Mouse (Mus musculus): ENCODE results near the gene Lrrc27. TPM values are rescaled to one million over a fixed set of nuclear protein-coding genes. Genes with fewer than 3 reads are reported as not detected.

Gene Lrrc27
- total and polyA plus RNA-seq, 3 experiments = 0.21 TPM; not detected in 2

DNA sequence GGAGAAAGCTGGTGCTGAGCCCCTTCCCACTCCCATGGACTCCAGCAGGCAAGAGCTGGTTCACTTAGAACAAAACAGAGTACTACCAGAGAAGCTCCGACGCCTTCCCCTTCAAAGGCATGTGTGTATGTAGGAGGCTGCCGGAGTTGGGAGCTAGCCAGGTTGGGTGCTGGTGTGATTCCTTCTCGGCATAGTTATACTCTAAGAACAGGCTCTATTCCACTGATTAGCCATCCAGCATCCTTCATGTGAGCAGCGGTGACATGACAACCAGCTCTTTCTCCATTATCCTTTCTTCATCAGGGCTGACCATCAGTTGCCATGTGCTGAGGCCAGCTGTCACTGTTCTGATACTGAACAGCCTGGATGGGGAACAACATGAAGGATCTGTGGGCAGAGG is 59.1 kb downstream of the Lrrc27 start (continued):
- no peak for TF ChIP-seq HCFC1 (IDR thresholded peaks at IDR 0.05; ENCODE audit: low read depth, low read length)

DNA sequence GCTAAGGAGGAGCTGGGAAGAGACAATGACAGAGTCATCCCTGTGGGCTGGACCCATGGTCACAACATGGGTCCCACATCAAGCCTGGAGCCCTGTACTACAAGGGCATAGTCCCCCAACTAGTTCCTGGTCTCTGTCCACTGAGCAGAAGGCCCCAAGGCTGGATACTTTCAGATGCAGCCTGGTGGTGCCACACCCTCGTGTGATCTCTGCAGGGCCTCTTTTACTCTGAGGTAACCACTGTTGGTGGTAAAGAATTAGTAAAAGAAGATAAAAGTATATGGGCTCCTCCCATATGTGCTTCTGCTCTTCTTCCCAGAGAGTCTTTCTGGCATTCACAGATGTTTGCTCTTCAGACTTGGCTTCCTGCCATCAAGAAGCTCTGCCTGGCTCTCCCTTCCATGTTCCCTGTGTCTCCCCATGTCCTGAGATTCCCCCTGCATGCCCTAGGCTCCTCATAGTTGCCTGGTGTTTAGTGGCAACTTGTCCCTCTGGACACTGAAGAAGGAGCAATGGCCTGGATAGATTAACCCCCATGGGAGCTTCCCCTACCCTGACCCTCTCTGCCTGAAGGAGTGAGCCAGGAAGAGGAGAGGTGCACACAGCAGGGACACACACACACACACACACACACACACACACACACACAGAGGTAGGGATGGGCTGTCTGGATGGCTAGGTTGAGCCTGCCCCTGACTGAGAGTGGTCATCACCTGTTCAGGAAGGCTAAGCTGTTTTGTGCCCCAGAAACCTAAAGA is 60.0 kb downstream of the Lrrc27 start:
- no peaks in the 10 kb centered on the region for H3K4me1 ChIP-seq (ENCODE audit: control insufficient read depth in 1 of 2, insufficient read depth in 2 of 2)
- TF ChIP-seq ZNF384 (IDR thresholded peaks at IDR 0.05; ENCODE audit: low read depth, low read length) = no peak
- TF ChIP-seq MAZ (IDR thresholded peaks at IDR 0.05; ENCODE audit: low read depth, low read length) = no peak
- no peak for TF ChIP-seq PAX5 (IDR thresholded peaks at IDR 0.05; ENCODE audit: low read length)
- TF ChIP-seq NRF1 (IDR thresholded peaks at IDR 0.05; ENCODE audit: low read depth, low read length) = no peak
- TF ChIP-seq TCF12 (IDR thresholded peaks at IDR 0.05; ENCODE audit: low read depth, low read length) = no peak
- no peak for TF ChIP-seq MEF2A (IDR thresholded peaks at IDR 0.05; ENCODE audit: borderline replicate concordance, low read depth, low read length)
- TF ChIP-seq JUN (IDR thresholded peaks at IDR 0.05; ENCODE audit: insufficient read depth, low read depth, low read length) = no peak
- no peak for TF ChIP-seq SIN3A (IDR thresholded peaks at IDR 0.05; ENCODE audit: low read length)
- no peak for TF ChIP-seq POLR2A (IDR thresholded peaks at IDR 0.05; ENCODE audit: low read depth, low read length)
- no peak for TF ChIP-seq NELFE (IDR thresholded peaks at IDR 0.05; ENCODE audit: low read depth, low read length)
- no peak for TF ChIP-seq KAT2A (IDR thresholded peaks at IDR 0.05; ENCODE audit: insufficient replicate concordance, low read length)
- no peak for TF ChIP-seq ZC3H11A (IDR thresholded peaks at IDR 0.05; ENCODE audit: low read depth, low read length)
- no peak for TF ChIP-seq UBTF (IDR thresholded peaks at IDR 0.05; ENCODE audit: low read depth, low read length)
- no peak for TF ChIP-seq POLR2AphosphoS2 (IDR thresholded peaks at IDR 0.05; ENCODE audit: low read depth, low read length)
- no peak for TF ChIP-seq MAFK (IDR thresholded peaks at IDR 0.05; ENCODE audit: insufficient replicate concordance, low read length)
- no peak for TF ChIP-seq RCOR1 (conservative IDR thresholded peaks at IDR 0.05; ENCODE audit: low read depth, low read length)
- TF ChIP-seq USF1 (IDR thresholded peaks at IDR 0.05; ENCODE audit: low read depth, low read length) = no peak
- no peak for TF ChIP-seq HCFC1 (IDR thresholded peaks at IDR 0.05; ENCODE audit: low read depth, low read length)
- H3K27ac ChIP-seq (ENCODE audit: insufficient read depth, low read depth) = no peak overlapping the region
- no peak overlapping the region for H3K9ac ChIP-seq (ENCODE audit: insufficient read depth, low read depth)
- H3K4me3 ChIP-seq (replicated peaks in 1 of 3; ENCODE audit: low read depth in 2 of 3, low read length in 2 of 3, poor library complexity in 1 of 3) = no peak overlapping the region
- H3K36me3 ChIP-seq (replicated peaks in 1 of 2; ENCODE audit: control insufficient read depth in 1 of 2, insufficient read depth in 1 of 2, low read length in 1 of 2) = no peaks in the 10 kb centered on the region
- no peaks in the 10 kb centered on the region for H3K79me2 ChIP-seq (replicated peaks; ENCODE audit: control insufficient read depth, extremely low read depth, insufficient read depth, poor library complexity, severe bottlenecking)
- H3K27me3 ChIP-seq (replicated peaks) = peaks cover 88% of the 10 kb centered on the region
- H3K9me3 ChIP-seq (replicated peaks; ENCODE audit: low read length) = no peaks in the 10 kb centered on the region
- no peak for DNase-seq (ENCODE audit: extremely low read depth)
- in situ Hi-C loops (cut with MboI; ENCODE audit: low pct_ligation_motif_present, low pct_unique_long_range_greater_than_20kb, low sequenced_read_pairs) = no loop called here
- dilution Hi-C loops (cut with MboI; ENCODE audit: extremely low pct_ligation_motif_present, extremely low pct_unique_long_range_greater_than_20kb, low sequenced_read_pairs) = no loop called here
- no peak overlapping the region for H3K4me2 ChIP-seq (ENCODE audit: insufficient read depth, low read depth, poor library complexity, severe bottlenecking)

DNA sequence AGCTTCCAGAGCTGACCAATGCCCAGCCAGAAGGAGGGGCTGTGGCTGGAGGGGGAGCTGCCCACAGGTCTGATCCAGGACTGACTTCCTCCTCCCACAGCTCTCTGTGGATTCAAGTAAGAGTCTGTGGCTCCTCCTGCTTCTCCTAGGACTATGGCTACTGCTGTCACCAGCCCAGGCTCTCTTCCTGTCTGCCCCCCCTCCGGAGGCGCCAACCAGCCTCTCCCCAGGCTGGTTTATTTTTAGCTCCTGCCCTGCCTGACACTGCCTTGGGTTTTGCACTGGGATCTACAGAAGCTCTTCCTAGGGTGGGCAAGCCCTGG is 60.6 kb downstream of the Lrrc27 start:
- dilution Hi-C loops (cut with MboI; ENCODE audit: extremely low pct_ligation_motif_present, extremely low pct_unique_long_range_greater_than_20kb, low sequenced_read_pairs) = no loop called here
- Histone ChIP-seq H3K4me1 (ENCODE audit: control insufficient read depth in 1 of 2, insufficient read depth in 2 of 2) (no peaks in the 10 kb centered on the region), H3K4me3 (replicated peaks in 1 of 3; ENCODE audit: low read depth in 2 of 3, low read length in 2 of 3, poor library complexity in 1 of 3) (no peak overlapping the region), H3K4me2 (ENCODE audit: insufficient read depth, low read depth, poor library complexity, severe bottlenecking) (no peak overlapping the region), H3K36me3 (replicated peaks in 1 of 2; ENCODE audit: control insufficient read depth in 1 of 2, insufficient read depth in 1 of 2, low read length in 1 of 2) (no peaks in the 10 kb centered on the region), H3K9ac (ENCODE audit: insufficient read depth, low read depth) (no peak overlapping the region), H3K27ac (ENCODE audit: insufficient read depth, low read depth) (no peak overlapping the region), H3K27me3 (replicated peaks) (peaks cover 88% of the 10 kb centered on the region), H3K9me3 (replicated peaks; ENCODE audit: low read length) (no peaks in the 10 kb centered on the region), H3K79me2 (replicated peaks; ENCODE audit: control insufficient read depth, extremely low read depth, insufficient read depth, poor library complexity, severe bottlenecking) (no peaks in the 10 kb centered on the region)
- no peak for DNase-seq (ENCODE audit: extremely low read depth)
- in situ Hi-C loops (cut with MboI; ENCODE audit: low pct_ligation_motif_present, low pct_unique_long_range_greater_than_20kb, low sequenced_read_pairs) = no loop called here
- TF ChIP-seq JUND (conservative IDR thresholded peaks at IDR 0.05; ENCODE audit: low read depth, low read length) (no peak), KAT2A (IDR thresholded peaks at IDR 0.05; ENCODE audit: insufficient replicate concordance, low read length) (no peak), ZKSCAN1 (IDR thresholded peaks at IDR 0.05; ENCODE audit: borderline replicate concordance, low read depth, low read length) (no peak), PAX5 (IDR thresholded peaks at IDR 0.05; ENCODE audit: low read length) (no peak), MAZ (IDR thresholded peaks at IDR 0.05; ENCODE audit: low read depth, low read length) (no peak), MAX (IDR thresholded peaks at IDR 0.05; ENCODE audit: low read length) (no peak)

Data from CH12.LX (cell line).